Mouse (Mus musculus) bone marrow, adult 2 months (tissue): Measurements from ENCODE around the gene Lima1. TPM values are rescaled to one million over a fixed set of nuclear protein-coding genes. Genes with fewer than 3 reads are reported as not detected.

Experiments used
- H3K27ac ChIP-seq: fragments of 200-500 bp; 2 replicates; pipeline ENCODE4 v1.5.1; 2012; ENCODE audit warnings: low read depth, mild to moderate bottlenecking, control low read depth, inconsistent platforms, low read length; ENCODE audit not compliant: control insufficient read depth, poor library complexity, insufficient read depth
- H3K4me1 ChIP-seq: fragments of 200-500 bp; 2 replicates; pipeline ENCODE4 v1.6.1; 2011; ENCODE audit warnings: low read length; ENCODE audit not compliant: control insufficient read depth, insufficient read depth
- H3K4me3 ChIP-seq: fragments of 200-500 bp; replicated peaks from 2 replicates; pipeline ENCODE3; 2011; ENCODE audit warnings: mild to moderate bottlenecking, low read depth, low read length, control low read depth; ENCODE audit not compliant: control insufficient read depth
- CTCF ChIP-seq: fragments of 200-500 bp; IDR thresholded peaks from 2 replicates; pipeline ENCODE4 v1.5.1; 2011; ENCODE audit warnings: low read length, control low read depth; ENCODE audit not compliant: control insufficient read depth, insufficient read depth
- POLR2A ChIP-seq: fragments of 200-500 bp; IDR thresholded peaks from 2 replicates; pipeline ENCODE4 v1.6.1; 2011; ENCODE audit warnings: low read depth, mild to moderate bottlenecking, control low read depth, low read length, borderline replicate concordance; ENCODE audit not compliant: control insufficient read depth
- WGBS: fragments of 180-500 bp; shearing (Covaris S2); methylation state at CpG from one replicate; pipeline ENCODE4 v1.1.7; 2018; 5-methylcytosine and 5-hydroxymethylcytosine counted together
- polyA plus RNA-seq: library from polyadenylated mRNA; stranded (reverse); fragments of >200 nt; gene quantifications from 2 replicates; pipeline ENCODE4 v1.2.4, GENCODE M21; 2011; ENCODE audit warnings: low replicate concordance; ENCODE audit not compliant: missing spikeins, insufficient read depth, insufficient read length

Lima1 gene
- polyA plus RNA-seq, 1 experiment: 6.5 TPM

- Histone ChIP-seq H3K4me3 (peak overlapping the region; percentile 85), H3K4me1 (peaks cover 1% of the 10 kb centered on the region; the same call in 1 of the 2 replicates), H3K27ac (peak overlapping the region; percentile 90)
- TF ChIP-seq POLR2A: peak; percentile 93; the same call in 1 of the 2 replicates
- TF ChIP-seq CTCF: no peak
- under 1% methylated on average over 41 of the region's 41 CpGs for WGBS
Observed at GRCm38 (mm10) chr15:99772277-99772880, 102.9 kb downstream of the Lima1 start.

GRCm38 (mm10) chr15:99771601-99772276 is 103.5 kb downstream of the Lima1 start:
- WGBS: 1% methylated on average over 59 of the region's 59 CpGs
- H3K4me3 ChIP-seq: peak overlapping the region; percentile 85
- H3K4me1 ChIP-seq: peaks cover 1% of the 10 kb centered on the region; the same call in 1 of the 2 replicates
- no peak for TF ChIP-seq CTCF
- no peak for TF ChIP-seq POLR2A
- peak overlapping the region; percentile 90 for H3K27ac ChIP-seq

DNA sequence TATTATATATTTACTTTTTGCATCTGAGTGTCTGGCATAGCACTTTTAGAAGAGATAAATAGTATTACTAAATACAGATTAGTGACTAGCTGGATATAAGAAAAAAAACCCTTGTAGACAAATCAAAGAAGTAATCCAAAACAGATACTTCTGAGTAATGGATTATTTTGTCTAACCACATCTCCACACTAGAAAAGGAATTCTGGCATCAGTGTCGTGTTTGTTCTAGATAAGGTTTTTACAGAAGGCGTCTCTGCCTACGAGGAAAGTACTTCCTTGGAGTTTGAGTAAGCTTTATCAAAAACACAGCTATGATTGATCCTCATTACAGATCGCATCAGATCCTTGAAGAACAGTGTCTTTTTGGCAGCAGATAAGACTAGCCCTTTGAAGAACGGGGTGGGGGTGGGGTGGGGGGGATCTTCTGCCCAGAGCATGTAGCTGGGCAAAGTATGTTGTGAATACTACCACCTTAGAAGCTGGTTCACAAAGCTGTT is 104.2 kb downstream of the Lima1 start:
- 25% methylated on average over 5 of the region's 5 CpGs for WGBS
- Histone ChIP-seq H3K4me3 (no peak overlapping the region), H3K27ac (no peak overlapping the region), H3K4me1 (peaks cover 1% of the 10 kb centered on the region; the same call in 1 of the 2 replicates)
- no peak for TF ChIP-seq POLR2A
- no peak for TF ChIP-seq CTCF

DNA sequence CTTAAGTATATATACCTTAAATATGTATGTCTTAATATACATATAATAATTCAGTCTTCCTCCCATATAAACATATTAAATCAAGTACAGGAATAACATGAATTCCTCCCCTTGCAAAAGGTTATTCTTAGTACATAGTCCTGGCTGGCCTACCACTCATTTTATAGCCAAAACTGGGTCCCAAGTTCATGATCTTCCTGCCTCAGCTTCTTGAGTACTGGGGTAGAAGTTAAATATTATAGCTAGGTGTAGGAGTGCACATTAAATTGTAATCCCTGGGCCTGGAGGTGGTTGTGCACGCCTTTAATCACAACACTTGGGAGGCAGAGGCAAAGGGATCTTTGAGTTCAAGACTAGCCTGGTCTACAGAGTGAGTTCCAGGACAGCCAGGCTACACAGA is 106.5 kb downstream of the Lima1 start:
- TF ChIP-seq CTCF: no peak
- TF ChIP-seq POLR2A: no peak
- 88% methylated on average over 1 of the region's 1 CpGs for WGBS
- H3K27ac ChIP-seq: no peak overlapping the region
- peaks cover 1% of the 10 kb centered on the region; the same call in 1 of the 2 replicates for H3K4me1 ChIP-seq
- no peak overlapping the region for H3K4me3 ChIP-seq

DNA sequence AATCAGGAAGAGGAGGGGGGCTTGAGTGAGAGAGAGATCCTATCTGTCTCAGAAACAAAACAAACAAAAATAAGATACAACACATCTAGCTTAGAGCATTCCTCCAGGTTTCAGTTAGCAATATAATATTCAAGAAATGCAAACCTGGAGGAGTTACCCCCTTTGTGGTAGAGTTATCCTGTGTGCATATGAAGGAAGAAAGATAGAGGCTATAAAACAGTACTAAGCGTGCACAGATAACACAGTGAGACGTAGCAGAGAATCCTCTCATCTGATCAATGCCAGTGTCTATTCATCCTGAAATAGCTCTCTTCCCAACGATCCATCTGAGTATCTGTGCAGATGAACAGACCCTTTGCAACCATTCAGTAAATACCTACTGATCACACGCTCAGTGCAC is 107.8 kb downstream of the Lima1 start:
- 56% methylated on average over 4 of the region's 4 CpGs for WGBS
- H3K4me1 ChIP-seq: peaks cover 1% of the 10 kb centered on the region; the same call in 1 of the 2 replicates
- TF ChIP-seq CTCF: no peak
- TF ChIP-seq POLR2A: no peak
- H3K4me3 ChIP-seq: no peak overlapping the region
- H3K27ac ChIP-seq: no peak overlapping the region

- TF ChIP-seq POLR2A (no peak), CTCF (no peak)
- 84% methylated on average over 3 of the region's 3 CpGs for WGBS
- Histone ChIP-seq H3K4me3 (no peak overlapping the region), H3K4me1 (no peaks in the 10 kb centered on the region; the same call in 1 of the 2 replicates), H3K27ac (no peak overlapping the region)
Observed at GRCm38 (mm10) chr15:99754204-99754603, 121.1 kb downstream of the Lima1 start.

DNA sequence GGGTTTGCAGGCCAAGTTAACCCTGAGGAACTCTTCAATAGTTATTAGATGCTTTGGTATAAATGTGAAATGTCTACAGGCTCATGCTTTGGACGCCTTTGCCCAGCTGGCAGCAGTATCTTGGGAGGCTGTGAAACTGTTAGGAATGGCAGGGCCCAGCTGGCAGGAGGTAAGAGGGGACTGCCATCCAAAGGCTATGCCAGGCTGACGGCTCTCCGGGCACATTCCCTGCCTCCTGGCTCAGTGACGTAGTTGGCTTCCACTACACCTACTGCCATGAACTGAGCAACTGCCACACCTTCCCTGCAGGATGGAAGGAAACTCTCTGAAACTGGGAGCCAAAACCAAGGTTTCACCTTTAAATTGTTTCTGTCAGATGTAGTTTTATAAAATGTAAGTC is 135.0 kb downstream of the Lima1 start:
- H3K27ac ChIP-seq: no peak overlapping the region
- TF ChIP-seq POLR2A: no peak
- WGBS: 90% methylated on average over 4 of the region's 4 CpGs
- no peak overlapping the region for H3K4me3 ChIP-seq
- no peaks in the 10 kb centered on the region for H3K4me1 ChIP-seq

DNA sequence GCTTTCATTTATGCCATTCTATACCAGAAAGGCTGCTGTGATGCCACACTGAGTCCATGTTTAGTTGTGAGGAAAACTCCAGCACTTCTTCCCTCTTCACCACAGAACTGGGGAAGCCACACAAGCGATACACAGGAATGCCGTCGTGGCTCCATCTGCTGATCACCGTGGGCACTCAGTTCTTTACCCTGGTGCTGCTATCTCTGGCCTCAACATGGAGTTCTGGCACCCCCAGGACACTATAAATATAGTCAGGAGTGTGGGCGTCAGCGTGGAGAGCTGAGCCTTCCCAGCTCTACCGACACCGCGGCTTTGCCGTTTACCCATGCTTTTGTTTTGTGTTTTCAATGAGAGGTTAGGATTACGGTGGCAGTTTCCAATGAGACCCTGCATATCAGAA is 138.6 kb downstream of the Lima1 start:
- Histone ChIP-seq H3K4me1 (no peaks in the 10 kb centered on the region), H3K4me3 (no peak overlapping the region), H3K27ac (no peak overlapping the region)
- TF ChIP-seq CTCF (no peak), POLR2A (no peak)
- 89% methylated on average over 11 of the region's 11 CpGs for WGBS
